Mouse (Mus musculus) liver, embryonic 13.5 days (tissue): Measurements from ENCODE around the gene Ppm1h. TPM values are rescaled to one million over a fixed set of nuclear protein-coding genes. Genes with fewer than 3 reads are reported as not detected.

ENCODE experiments used
- ATAC-seq: fragments of 200-750 bp; cut with Nextera tagmentation; 2 replicates; pipeline ENCODE4 v1.8.0; 2017; ENCODE audit warnings: low read depth, mild to moderate bottlenecking, moderate number of reproducible peaks, moderate library complexity
- DNase-seq: peaks from one replicate; pipeline ENCODE4 v3.0.0; 2022
- H3K27ac ChIP-seq: fragments of 300-500 bp; sonication (generic); 2 replicates; pipeline ENCODE4 v1.5.1; 2015; ENCODE audit warnings: moderate library complexity, mild to moderate bottlenecking, inconsistent platforms
- H3K27me3 ChIP-seq: fragments of 300-500 bp; sonication (generic); 2 replicates; pipeline ENCODE4 v1.6.1; 2015; ENCODE audit warnings: mild to moderate bottlenecking, inconsistent platforms
- H3K36me3 ChIP-seq: fragments of 300-500 bp; sonication (generic); 2 replicates; pipeline ENCODE4 v1.6.1; 2015; ENCODE audit warnings: mild to moderate bottlenecking, inconsistent platforms
- H3K4me1 ChIP-seq: fragments of 300-500 bp; sonication (generic); replicated peaks from 2 replicates; pipeline ENCODE4 v1.6.1; 2015; ENCODE audit warnings: inconsistent platforms
- H3K4me2 ChIP-seq: fragments of 300-500 bp; sonication (generic); 2 replicates; pipeline ENCODE4 v1.6.1; 2015; ENCODE audit warnings: inconsistent platforms, mild to moderate bottlenecking, moderate library complexity
- H3K4me3 ChIP-seq: fragments of 300-500 bp; sonication (generic); replicated peaks from 2 replicates; pipeline ENCODE4 v1.5.1; 2015; ENCODE audit warnings: mild to moderate bottlenecking, inconsistent platforms
- H3K9ac ChIP-seq: fragments of 300-500 bp; sonication (generic); 2 replicates; pipeline ENCODE4 v1.6.1; 2015; ENCODE audit warnings: mild to moderate bottlenecking, inconsistent platforms
- H3K9me3 ChIP-seq: fragments of 300-500 bp; sonication (generic); replicated peaks from 2 replicates; pipeline ENCODE4 v1.6.1; 2016; ENCODE audit warnings: inconsistent platforms
- WGBS: fragments of 180-500 bp; shearing (Covaris S2); methylation state at CpG from one replicate; pipeline ENCODE4 v1.1.7; 2015; ENCODE audit not compliant: insufficient replicate concordance; 5-methylcytosine and 5-hydroxymethylcytosine counted together
- polyA plus RNA-seq: library from polyadenylated mRNA; unstranded; fragments of >200 nt; fragmentation: Nextera tagmentation; extraction: Ambion mirVana; gene quantifications from 2 replicates; pipeline ENCODE4 v1.2.1, GENCODE M21; 2015

The Ppm1h gene
- 1.5 and 1.8 TPM in 2 replicates for polyA plus RNA-seq

- peak; percentile 18 for DNase-seq
- Histone ChIP-seq H3K27me3 (peaks cover 49% of the 10 kb centered on the region), H3K4me1 (peaks cover 11% of the 10 kb centered on the region), H3K27ac (peak within 1 kb of the TSS; percentile 34; the same call in 1 of the 2 replicates), H3K4me3 (peak within 1 kb of the TSS; percentile 62), H3K9ac (peak within 1 kb of the TSS; percentile 57), H3K9me3 (no peaks in the 10 kb centered on the region), H3K36me3 (no peaks in the 10 kb centered on the region), H3K4me2 (peak within 1 kb of the TSS; percentile 74)
- 1% methylated on average over 75 of the region's 94 CpGs for WGBS
- ATAC-seq: peak; percentile 68
These were observed at the start of gene Ppm1h for GRCm38 (mm10) chr10:122678541-122679436. Gene Ppm1h, plus strand, starts transcription at chr10:122678762.

- Histone ChIP-seq H3K9ac (no peak overlapping the region), H3K4me1 (no peaks in the 10 kb centered on the region), H3K4me3 (no peak overlapping the region), H3K9me3 (no peaks in the 10 kb centered on the region), H3K4me2 (no peak overlapping the region), H3K36me3 (no peaks in the 10 kb centered on the region), H3K27ac (no peak overlapping the region), H3K27me3 (no peaks in the 10 kb centered on the region)
- 45% methylated on average over 4 of the region's 4 CpGs for WGBS
- ATAC-seq (no peak), DNase-seq (no peak)
These were observed 49.6 kb upstream of the Ppm1h start for GRCm38 (mm10) chr10:122629003-122629402.

GRCm38 (mm10) chr10:122639879-122640278 is 38.7 kb upstream of the Ppm1h start:
- Histone ChIP-seq H3K9me3 (no peaks in the 10 kb centered on the region), H3K27me3 (no peaks in the 10 kb centered on the region), H3K4me3 (no peak overlapping the region), H3K27ac (no peak overlapping the region), H3K4me2 (no peak overlapping the region), H3K36me3 (no peaks in the 10 kb centered on the region), H3K4me1 (no peaks in the 10 kb centered on the region), H3K9ac (no peak overlapping the region)
- DNase-seq (no peak), ATAC-seq (peak; percentile 20; the same call in 1 of the 2 replicates)
- 60% methylated on average over 4 of the region's 4 CpGs for WGBS

- Histone ChIP-seq H3K9me3 (no peaks in the 10 kb centered on the region), H3K27ac (no peak overlapping the region), H3K9ac (no peak overlapping the region), H3K4me3 (no peak overlapping the region), H3K36me3 (no peaks in the 10 kb centered on the region), H3K4me2 (no peak overlapping the region), H3K27me3 (no peaks in the 10 kb centered on the region), H3K4me1 (no peaks in the 10 kb centered on the region)
- no peak for DNase-seq
- no peak for ATAC-seq
- 47% methylated on average over 8 of the region's 8 CpGs for WGBS
These were observed 37.2 kb upstream of the Ppm1h start for GRCm38 (mm10) chr10:122641263-122641795.

GRCm38 (mm10) chr10:122642125-122642524 is 36.4 kb upstream of the Ppm1h start:
- Histone ChIP-seq H3K27ac (no peak overlapping the region), H3K27me3 (no peaks in the 10 kb centered on the region), H3K9me3 (no peaks in the 10 kb centered on the region), H3K36me3 (no peaks in the 10 kb centered on the region), H3K9ac (no peak overlapping the region), H3K4me2 (no peak overlapping the region), H3K4me3 (no peak overlapping the region), H3K4me1 (no peaks in the 10 kb centered on the region)
- ATAC-seq (no peak), DNase-seq (no peak)
- 67% methylated on average over 4 of the region's 4 CpGs for WGBS

- Histone ChIP-seq H3K27me3 (no peaks in the 10 kb centered on the region), H3K9me3 (no peaks in the 10 kb centered on the region), H3K4me2 (no peak overlapping the region), H3K36me3 (no peaks in the 10 kb centered on the region), H3K4me1 (no peaks in the 10 kb centered on the region), H3K9ac (no peak overlapping the region), H3K4me3 (no peak overlapping the region), H3K27ac (no peak overlapping the region)
- no peak for ATAC-seq
- 70% methylated on average over 4 of the region's 4 CpGs for WGBS
- no peak for DNase-seq
These were observed 26.6 kb upstream of the Ppm1h start for GRCm38 (mm10) chr10:122651932-122652331.

- no peaks in the 10 kb centered on the region for H3K27me3 ChIP-seq
- no peaks in the 10 kb centered on the region for H3K9me3 ChIP-seq
- WGBS: 62% methylated on average over 1 of the region's 1 CpGs
- DNase-seq (no peak), ATAC-seq (no peak)
- H3K36me3 ChIP-seq: no peaks in the 10 kb centered on the region
- H3K4me3 ChIP-seq: no peak overlapping the region
- no peaks in the 10 kb centered on the region for H3K4me1 ChIP-seq
- H3K9ac ChIP-seq: no peak overlapping the region
- no peak overlapping the region for H3K4me2 ChIP-seq
- no peak overlapping the region for H3K27ac ChIP-seq
These were observed 26.0 kb upstream of the Ppm1h start for GRCm38 (mm10) chr10:122652578-122652977.

- no peaks in the 10 kb centered on the region for H3K9me3 ChIP-seq
- H3K9ac ChIP-seq: no peak overlapping the region
- no peaks in the 10 kb centered on the region for H3K4me1 ChIP-seq
- H3K27me3 ChIP-seq: no peaks in the 10 kb centered on the region
- ATAC-seq (no peak), DNase-seq (no peak)
- H3K4me2 ChIP-seq: no peak overlapping the region
- 65% methylated on average over 1 of the region's 1 CpGs for WGBS
- no peak overlapping the region for H3K27ac ChIP-seq
- no peak overlapping the region for H3K4me3 ChIP-seq
- H3K36me3 ChIP-seq: no peaks in the 10 kb centered on the region
These were observed 12.9 kb upstream of the Ppm1h start for GRCm38 (mm10) chr10:122665652-122666051.

- H3K27ac ChIP-seq: no peak overlapping the region
- no peak overlapping the region for H3K4me2 ChIP-seq
- WGBS: 72% methylated on average over 2 of the region's 2 CpGs
- DNase-seq: no peak
- no peaks in the 10 kb centered on the region for H3K36me3 ChIP-seq
- no peaks in the 10 kb centered on the region for H3K9me3 ChIP-seq
- H3K4me3 ChIP-seq: no peak overlapping the region
- no peaks in the 10 kb centered on the region for H3K4me1 ChIP-seq
- H3K9ac ChIP-seq: no peak overlapping the region
- ATAC-seq: no peak
- no peaks in the 10 kb centered on the region for H3K27me3 ChIP-seq
These were observed 7.3 kb upstream of the Ppm1h start for GRCm38 (mm10) chr10:122671253-122671652.

- Histone ChIP-seq H3K36me3 (no peaks in the 10 kb centered on the region), H3K9me3 (no peaks in the 10 kb centered on the region), H3K4me2 (no peak overlapping the region), H3K4me1 (no peaks in the 10 kb centered on the region), H3K27me3 (peaks cover 6% of the 10 kb centered on the region; the same call in 1 of the 2 replicates), H3K27ac (no peak overlapping the region), H3K4me3 (no peak overlapping the region), H3K9ac (no peak overlapping the region)
- 67% methylated on average over 4 of the region's 4 CpGs for WGBS
- DNase-seq (no peak), ATAC-seq (no peak)
These were observed 6.5 kb upstream of the Ppm1h start for GRCm38 (mm10) chr10:122672044-122672443.

- H3K27ac ChIP-seq: no peak overlapping the region
- no peak for DNase-seq
These were observed 979 bp downstream of the Ppm1h start for GRCm38 (mm10) chr10:122679437-122680045.

More at GRCm38 (mm10) chr10:122679437-122680045, 979 bp downstream of the Ppm1h start:
- peaks cover 11% of the 10 kb centered on the region for H3K4me1 ChIP-seq
- no peak for ATAC-seq
- peaks cover 49% of the 10 kb centered on the region for H3K27me3 ChIP-seq
- no peaks in the 10 kb centered on the region for H3K36me3 ChIP-seq
- WGBS: under 1% methylated on average over 33 of the region's 33 CpGs
- no peaks in the 10 kb centered on the region for H3K9me3 ChIP-seq
- H3K9ac ChIP-seq: peak overlapping the region; percentile 57
- H3K4me3 ChIP-seq: peak overlapping the region; percentile 62
- H3K4me2 ChIP-seq: peak overlapping the region; percentile 74
